Mouse (Mus musculus) embryonic facial prominence, embryonic 10.5 days (tissue): ENCODE measurements around the gene Pxmp4. TPM values are rescaled to one million over a fixed set of nuclear protein-coding genes. Genes with fewer than 3 reads are reported as not detected.

ENCODE experiments used
- DNase-seq: peaks from one replicate; pipeline ENCODE4 v3.0.0-alpha.2; 2017; ENCODE audit warnings: low spot score
- H3K27ac ChIP-seq: fragments of 300-500 bp; sonication (generic); replicated peaks from 2 replicates; pipeline ENCODE4 v1.5.1; 2016; ENCODE audit warnings: mild to moderate bottlenecking
- H3K27me3 ChIP-seq: fragments of 300-500 bp; sonication (generic); replicated peaks from 2 replicates; pipeline ENCODE4 v1.6.1; 2016; ENCODE audit warnings: low read depth, mild to moderate bottlenecking; ENCODE audit not compliant: poor library complexity, severe bottlenecking
- H3K36me3 ChIP-seq: fragments of 300-500 bp; sonication (generic); replicated peaks from 2 replicates; pipeline ENCODE4 v1.6.1; 2016; ENCODE audit warnings: mild to moderate bottlenecking, moderate library complexity
- H3K4me1 ChIP-seq: fragments of 300-500 bp; sonication (generic); 2 replicates; pipeline ENCODE4 v1.6.1; 2016
- H3K4me3 ChIP-seq: fragments of 300-500 bp; sonication (generic); 2 replicates; pipeline ENCODE4 v1.5.1; 2016; ENCODE audit warnings: mild to moderate bottlenecking, moderate library complexity
- H3K9me3 ChIP-seq: fragments of 300-500 bp; sonication (generic); 2 replicates; pipeline ENCODE4 v1.6.1; 2016; ENCODE audit warnings: mild to moderate bottlenecking
- WGBS: fragments of 180-500 bp; shearing (Covaris S2); methylation state at CpG from one replicate; pipeline ENCODE4 v1.1.7; 2016; 5-methylcytosine and 5-hydroxymethylcytosine counted together
- polyA plus RNA-seq: library from polyadenylated mRNA; unstranded; fragments of >200 nt; fragmentation: Nextera tagmentation; extraction: Ambion mirVana; gene quantifications from 2 replicates; pipeline ENCODE4 v1.2.1, GENCODE M21; 2016

The Pxmp4 gene
- polyA plus RNA-seq: 11.6 and 13.8 TPM in 2 replicates

- Histone ChIP-seq H3K36me3 (no peaks in the 10 kb centered on the region), H3K27me3 (0 out of 2 replicates have a peak, but pooled peaks cover 2% of the 10 kb centered on the region), H3K4me3 (peak within 1 kb of the TSS; percentile 81), H3K4me1 (peaks cover 14% of the 10 kb centered on the region), H3K9me3 (no peaks in the 10 kb centered on the region), H3K27ac (peak within 1 kb of the TSS; percentile 84)
- peak; percentile 94 for DNase-seq
- 1% methylated on average over 13 of the region's 13 CpGs for WGBS
Measured at GRCm38 (mm10) chr2:154603638-154604153, at the start of gene Pxmp4. Gene Pxmp4, minus strand, starts transcription at chr2:154603708.

DNA sequence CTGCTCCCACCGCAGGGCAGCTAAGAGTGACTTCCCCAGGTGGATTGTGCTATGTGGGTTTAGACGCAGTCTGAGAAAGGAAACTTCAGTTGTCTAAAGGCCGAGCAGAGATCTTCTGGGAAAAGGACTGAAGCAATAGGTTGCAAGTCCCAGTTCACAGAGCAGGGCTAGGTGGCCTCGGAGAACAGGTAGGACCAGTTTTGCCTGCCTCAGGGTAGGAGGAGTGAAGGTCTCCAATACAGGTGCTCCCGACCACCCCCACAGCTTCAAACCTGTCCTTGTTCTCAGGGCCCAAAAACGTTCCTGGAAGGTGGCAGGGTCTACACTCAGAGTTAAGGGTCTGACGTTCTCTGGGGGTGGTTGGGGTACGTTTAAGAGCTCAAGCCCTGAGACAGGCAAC, 47.9 kb upstream of the Pxmp4 start, which contains the start of gene Chmp4b:
Chmp4b (plus strand) TSS at position 343 of the 400 bp plus-strand sequence.
- 40% methylated on average over 8 of the region's 8 CpGs for WGBS
- H3K27me3 ChIP-seq: no peaks in the 10 kb centered on the region
- DNase-seq: peak; percentile 72

DNA sequence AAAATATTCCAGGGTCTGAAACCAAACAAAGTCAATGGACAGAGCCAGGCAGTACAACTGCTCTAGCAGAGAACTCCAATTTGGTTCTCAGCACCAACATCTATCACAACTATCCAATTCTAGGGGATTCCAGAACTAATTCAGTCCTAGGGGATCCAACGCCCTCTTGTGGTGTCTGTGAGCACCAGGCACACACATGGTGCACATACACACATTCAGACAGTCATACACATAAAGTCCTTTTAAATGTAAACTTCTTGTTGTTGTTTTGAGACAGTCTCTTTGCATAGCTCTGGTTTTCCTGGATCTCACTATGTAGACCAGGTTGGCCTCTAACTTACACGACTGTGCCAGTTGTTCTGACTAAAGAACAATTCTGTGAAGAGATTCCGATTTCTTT, 46.9 kb upstream of the Pxmp4 start:
- Histone ChIP-seq H3K27ac (peak overlapping the region; percentile 61; the same call in 1 of the 2 replicates), H3K4me3 (no peak overlapping the region), H3K4me1 (peaks cover 13% of the 10 kb centered on the region), H3K36me3 (peaks cover 10% of the 10 kb centered on the region), H3K9me3 (no peaks in the 10 kb centered on the region), H3K27me3 (no peaks in the 10 kb centered on the region)
- DNase-seq: no peak
- WGBS: 85% methylated on average over 3 of the region's 3 CpGs

More for the DNA sequence above, 47.9 kb upstream of the Pxmp4 start, which contains the start of gene Chmp4b:
- H3K27ac ChIP-seq: peak within 1 kb of the TSS; percentile 61
- H3K9me3 ChIP-seq: no peaks in the 10 kb centered on the region
- peaks cover under 1% of the 10 kb centered on the region; the same call in 1 of the 2 replicates for H3K36me3 ChIP-seq
- H3K4me3 ChIP-seq: no peak within 1 kb of the TSS
- H3K4me1 ChIP-seq: peaks cover 13% of the 10 kb centered on the region

DNA sequence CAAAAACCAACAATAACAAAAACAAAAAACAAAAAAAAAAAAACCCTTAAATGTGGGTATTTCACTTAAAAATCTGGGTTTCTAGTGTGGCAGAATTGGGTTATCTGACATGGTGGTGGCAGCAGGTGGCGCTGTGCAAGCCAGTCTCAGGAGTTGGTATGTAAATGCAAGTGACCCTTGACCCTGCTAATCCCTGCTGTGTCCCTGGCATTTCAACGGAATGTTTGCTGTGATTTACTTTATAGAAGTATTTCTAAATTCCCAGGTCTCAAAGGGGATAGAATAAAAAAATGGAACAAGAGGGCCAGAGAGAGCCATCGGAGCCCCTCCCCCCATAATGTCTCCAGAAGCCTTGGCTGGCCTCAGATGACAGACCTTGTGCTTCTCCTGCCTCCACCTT, 44.6 kb upstream of the Pxmp4 start:
- no peak overlapping the region for H3K4me3 ChIP-seq
- no peak overlapping the region for H3K27ac ChIP-seq
- no peaks in the 10 kb centered on the region for H3K9me3 ChIP-seq
- peaks cover 27% of the 10 kb centered on the region for H3K36me3 ChIP-seq
- WGBS: 29% methylated on average over 3 of the region's 3 CpGs
- DNase-seq: peak; percentile 64
- no peaks in the 10 kb centered on the region for H3K27me3 ChIP-seq
- H3K4me1 ChIP-seq: peaks cover 13% of the 10 kb centered on the region

DNA sequence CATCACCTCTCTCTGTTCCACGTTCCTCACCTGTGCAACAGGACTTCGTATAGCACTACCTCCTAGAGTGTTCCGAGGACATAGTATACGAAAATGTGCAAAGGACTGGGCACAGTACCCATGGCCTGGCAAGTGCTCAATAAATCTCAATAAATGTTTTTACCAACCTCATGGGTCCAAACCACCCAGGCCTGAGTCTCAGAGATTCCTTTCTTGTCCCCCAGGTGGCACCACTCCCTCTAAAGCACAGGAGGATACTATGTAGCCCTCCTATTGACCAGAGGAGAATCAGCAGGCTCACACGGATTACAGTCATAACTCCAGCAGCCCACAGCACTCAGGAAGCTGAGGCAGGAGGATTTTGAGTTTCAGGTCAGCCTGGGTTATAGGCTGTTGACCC, 43.1 kb upstream of the Pxmp4 start:
- H3K27ac ChIP-seq: no peak overlapping the region
- no peaks in the 10 kb centered on the region for H3K9me3 ChIP-seq
- peaks cover 32% of the 10 kb centered on the region for H3K36me3 ChIP-seq
- H3K4me1 ChIP-seq: peaks cover 9% of the 10 kb centered on the region
- DNase-seq: no peak
- WGBS: 83% methylated on average over 5 of the region's 5 CpGs
- no peak overlapping the region for H3K4me3 ChIP-seq
- H3K27me3 ChIP-seq: no peaks in the 10 kb centered on the region

DNA sequence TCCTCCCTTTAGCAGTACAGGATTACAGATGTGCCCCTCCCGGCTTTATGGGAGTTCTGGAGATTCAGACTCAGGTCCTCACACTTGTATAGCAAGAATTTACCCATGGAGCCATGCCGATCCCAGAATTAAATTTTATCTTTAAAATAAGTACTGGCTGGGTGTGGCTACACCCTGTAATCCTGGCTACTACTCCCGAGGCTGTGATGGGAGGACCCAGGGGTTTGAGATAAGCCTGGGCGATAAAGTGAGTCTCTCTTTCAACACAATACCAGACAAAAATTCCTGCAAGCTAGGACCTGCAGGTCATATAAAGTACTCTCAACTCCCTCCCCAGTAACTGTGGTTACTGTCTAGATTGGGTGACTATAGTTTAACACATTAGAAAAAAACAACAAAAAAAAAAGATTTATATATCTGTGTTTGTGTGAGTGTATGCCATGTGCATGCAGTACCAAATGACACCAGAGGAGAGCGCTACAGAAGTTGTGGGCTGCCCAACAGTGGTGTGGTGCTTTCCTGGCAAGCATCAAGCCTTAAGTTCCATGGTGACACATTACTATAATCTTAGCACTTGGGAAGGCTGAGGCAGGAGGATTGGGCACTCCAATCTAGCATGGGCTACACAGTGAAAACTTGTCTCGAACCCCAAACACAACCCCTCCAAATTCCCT, 39.3 kb upstream of the Pxmp4 start:
- Histone ChIP-seq H3K4me1 (peaks cover 4% of the 10 kb centered on the region; the same call in 1 of the 2 replicates), H3K9me3 (peaks cover 7% of the 10 kb centered on the region; the same call in 1 of the 2 replicates), H3K4me3 (no peak overlapping the region), H3K27me3 (no peaks in the 10 kb centered on the region), H3K27ac (no peak overlapping the region), H3K36me3 (peaks cover 57% of the 10 kb centered on the region)
- no peak for DNase-seq
- WGBS: 89% methylated on average over 6 of the region's 6 CpGs

DNA sequence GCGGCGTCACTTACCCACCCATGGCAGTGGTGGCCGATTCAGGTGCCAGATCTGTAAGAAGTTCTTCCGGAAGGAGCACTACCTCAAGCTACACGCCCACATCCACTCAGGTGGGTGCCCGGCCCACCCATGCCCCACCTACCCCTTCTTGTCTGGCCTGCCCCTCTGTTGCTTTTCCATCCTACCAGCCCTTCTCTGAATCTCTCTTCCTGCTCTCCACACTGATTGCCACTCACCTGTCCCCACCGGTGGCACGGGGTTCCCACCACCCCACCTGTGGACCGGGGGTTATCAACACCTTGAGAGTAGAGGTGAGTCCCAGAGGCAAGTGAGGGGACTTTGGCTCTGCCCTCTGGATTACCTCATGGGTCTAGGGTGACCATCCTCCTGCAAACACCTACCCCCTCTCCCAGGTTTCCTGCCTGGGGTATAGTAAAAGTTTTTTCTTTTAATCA, 38.5 kb upstream of the Pxmp4 start:
- Histone ChIP-seq H3K9me3 (peaks cover 7% of the 10 kb centered on the region; the same call in 1 of the 2 replicates), H3K27me3 (no peaks in the 10 kb centered on the region), H3K27ac (no peak overlapping the region), H3K4me3 (no peak overlapping the region), H3K36me3 (peaks cover 65% of the 10 kb centered on the region), H3K4me1 (peaks cover 4% of the 10 kb centered on the region; the same call in 1 of the 2 replicates)
- WGBS: 95% methylated on average over 9 of the region's 9 CpGs
- no peak for DNase-seq

DNA sequence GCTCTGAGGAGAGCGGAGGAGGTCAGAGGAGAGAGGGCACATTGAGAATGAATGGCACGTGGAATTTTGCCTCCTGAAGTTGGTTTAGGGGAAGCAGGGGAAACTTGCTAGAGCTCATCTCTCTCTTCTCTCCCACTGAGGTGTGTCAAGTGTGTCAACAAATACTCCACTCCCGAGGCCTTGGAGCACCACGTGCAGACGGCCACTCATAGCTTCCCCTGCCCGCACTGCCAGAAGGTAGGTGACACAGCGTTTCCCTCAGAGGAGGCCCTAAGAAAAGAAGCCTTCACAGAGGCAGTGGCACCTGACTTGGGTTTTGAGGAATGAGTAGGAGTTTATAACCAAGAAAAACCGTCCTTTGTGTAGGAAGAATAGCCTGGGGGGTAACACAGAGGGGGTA, 37.7 kb upstream of the Pxmp4 start:
- 86% methylated on average over 8 of the region's 8 CpGs for WGBS
- Histone ChIP-seq H3K36me3 (peaks cover 66% of the 10 kb centered on the region), H3K9me3 (peaks cover 7% of the 10 kb centered on the region; the same call in 1 of the 2 replicates), H3K4me1 (peaks cover 4% of the 10 kb centered on the region; the same call in 1 of the 2 replicates), H3K4me3 (no peak overlapping the region), H3K27me3 (no peaks in the 10 kb centered on the region), H3K27ac (no peak overlapping the region)
- no peak for DNase-seq

- H3K27ac ChIP-seq: no peak overlapping the region
- no peak for DNase-seq
- peaks cover 71% of the 10 kb centered on the region for H3K36me3 ChIP-seq
- 91% methylated on average over 4 of the region's 4 CpGs for WGBS
- no peaks in the 10 kb centered on the region for H3K27me3 ChIP-seq
- H3K4me1 ChIP-seq: peaks cover 4% of the 10 kb centered on the region; the same call in 1 of the 2 replicates
- H3K9me3 ChIP-seq: peaks cover 7% of the 10 kb centered on the region; the same call in 1 of the 2 replicates
- H3K4me3 ChIP-seq: no peak overlapping the region
Measured at GRCm38 (mm10) chr2:154639115-154639514, 35.6 kb upstream of the Pxmp4 start.

- no peak for DNase-seq
- Histone ChIP-seq H3K27ac (no peak overlapping the region), H3K4me3 (no peak overlapping the region), H3K9me3 (peaks cover 7% of the 10 kb centered on the region; the same call in 1 of the 2 replicates), H3K4me1 (peaks cover 4% of the 10 kb centered on the region; the same call in 1 of the 2 replicates), H3K36me3 (peaks cover 68% of the 10 kb centered on the region), H3K27me3 (no peaks in the 10 kb centered on the region)
- WGBS: 94% methylated on average over 3 of the region's 3 CpGs
Measured at GRCm38 (mm10) chr2:154638521-154638920, 35.0 kb upstream of the Pxmp4 start.

GRCm38 (mm10) chr2:154635826-154636225, 32.3 kb upstream of the Pxmp4 start:
- Histone ChIP-seq H3K4me3 (no peak overlapping the region), H3K9me3 (peaks cover 7% of the 10 kb centered on the region; the same call in 1 of the 2 replicates), H3K27ac (no peak overlapping the region), H3K4me1 (no peaks in the 10 kb centered on the region), H3K36me3 (peaks cover 69% of the 10 kb centered on the region), H3K27me3 (no peaks in the 10 kb centered on the region)
- no peak for DNase-seq
- WGBS: 98% methylated on average over 2 of the region's 2 CpGs

GRCm38 (mm10) chr2:154633876-154634644, 30.6 kb upstream of the Pxmp4 start:
- no peaks in the 10 kb centered on the region for H3K4me1 ChIP-seq
- H3K36me3 ChIP-seq: peaks cover 75% of the 10 kb centered on the region
- WGBS: 95% methylated on average over 9 of the region's 9 CpGs
- no peak overlapping the region; the same call in 1 of the 2 replicates for H3K27ac ChIP-seq
- no peaks in the 10 kb centered on the region for H3K27me3 ChIP-seq
- H3K9me3 ChIP-seq: peaks cover 7% of the 10 kb centered on the region; the same call in 1 of the 2 replicates
- no peak overlapping the region for H3K4me3 ChIP-seq
- DNase-seq: no peak
